Mouse (Mus musculus): Measurements from ENCODE around the gene Pax5. TPM values are rescaled to one million over a fixed set of nuclear protein-coding genes. Genes with fewer than 3 reads are reported as not detected.

The Pax5 gene
- polyA plus RNA-seq, 1 experiment from 2014 or later = 9.0 TPM

GRCm38 (mm10) chr4:44614066-44614667, 96.1 kb downstream of the Pax5 start:
- no peak overlapping the region for H3K9ac ChIP-seq (replicated peaks)
- H3K4me3 ChIP-seq = no peak overlapping the region
- no peak overlapping the region for H3K27ac ChIP-seq (replicated peaks)
- 84% methylated on average over 8 of the region's 8 CpGs for WGBS
- no peaks in the 10 kb centered on the region for H3K36me3 ChIP-seq
- H3K9me3 ChIP-seq = no peaks in the 10 kb centered on the region
- H3K4me1 ChIP-seq = no peaks in the 10 kb centered on the region
- H3K27me3 ChIP-seq = no peaks in the 10 kb centered on the region
- no peak overlapping the region for H3K4me2 ChIP-seq (replicated peaks)
- ATAC-seq (ENCODE audit: low FRiP score, low read depth) = no peak

GRCm38 (mm10) chr4:44612392-44612791, 97.9 kb downstream of the Pax5 start:
- Histone ChIP-seq H3K27ac (replicated peaks) (no peak overlapping the region), H3K4me1 (no peaks in the 10 kb centered on the region), H3K36me3 (no peaks in the 10 kb centered on the region), H3K27me3 (no peaks in the 10 kb centered on the region), H3K9ac (replicated peaks) (no peak overlapping the region), H3K4me2 (replicated peaks) (no peak overlapping the region), H3K4me3 (no peak overlapping the region), H3K9me3 (no peaks in the 10 kb centered on the region)
- WGBS = 84% methylated on average over 3 of the region's 3 CpGs
- ATAC-seq (ENCODE audit: low FRiP score, low read depth) = no peak

- ATAC-seq (ENCODE audit: low FRiP score, low read depth) = no peak
- 95% methylated on average over 2 of the region's 2 CpGs for WGBS
Observed at GRCm38 (mm10) chr4:44605453-44605852, 104.8 kb downstream of the Pax5 start.

GRCm38 (mm10) chr4:44602257-44602801, 108.0 kb downstream of the Pax5 start:
- Histone ChIP-seq H3K27me3 (no peaks in the 10 kb centered on the region), H3K9me3 (no peaks in the 10 kb centered on the region), H3K4me3 (no peak overlapping the region), H3K4me1 (peaks cover 17% of the 10 kb centered on the region), H3K4me2 (replicated peaks) (no peak overlapping the region), H3K27ac (replicated peaks) (no peak overlapping the region), H3K36me3 (no peaks in the 10 kb centered on the region), H3K9ac (replicated peaks) (no peak overlapping the region)
- 14% methylated on average over 4 of the region's 5 CpGs for WGBS
- ATAC-seq (ENCODE audit: low FRiP score, low read depth) = no peak

More at GRCm38 (mm10) chr4:44605453-44605852, 104.8 kb downstream of the Pax5 start:
- H3K4me2 ChIP-seq (replicated peaks) = no peak overlapping the region
- no peaks in the 10 kb centered on the region for H3K36me3 ChIP-seq
- H3K27me3 ChIP-seq = no peaks in the 10 kb centered on the region
- no peak overlapping the region for H3K9ac ChIP-seq (replicated peaks)
- no peaks in the 10 kb centered on the region for H3K9me3 ChIP-seq
- H3K4me3 ChIP-seq = no peak overlapping the region
- H3K27ac ChIP-seq (replicated peaks) = no peak overlapping the region
- peaks cover 16% of the 10 kb centered on the region for H3K4me1 ChIP-seq

- no peaks in the 10 kb centered on the region for H3K36me3 ChIP-seq
- H3K9me3 ChIP-seq = no peaks in the 10 kb centered on the region
- no peak for ATAC-seq (ENCODE audit: low FRiP score, low read depth)
- H3K9ac ChIP-seq (replicated peaks) = no peak overlapping the region
- H3K27me3 ChIP-seq = no peaks in the 10 kb centered on the region
- H3K4me3 ChIP-seq = no peak overlapping the region
- H3K4me1 ChIP-seq = peaks cover 17% of the 10 kb centered on the region
- no peak overlapping the region for H3K4me2 ChIP-seq (replicated peaks)
- no peak overlapping the region for H3K27ac ChIP-seq (replicated peaks)
- WGBS = 74% methylated on average over 8 of the region's 8 CpGs
Observed at GRCm38 (mm10) chr4:44601370-44601769, 108.9 kb downstream of the Pax5 start.

- Histone ChIP-seq H3K27me3 (no peaks in the 10 kb centered on the region), H3K9ac (replicated peaks) (no peak overlapping the region), H3K4me3 (no peak overlapping the region), H3K27ac (replicated peaks) (0 out of 2 replicates have a peak overlapping the region, but pooled peaks have one; percentile 2), H3K4me2 (replicated peaks) (no peak overlapping the region), H3K9me3 (no peaks in the 10 kb centered on the region), H3K4me1 (peaks cover 17% of the 10 kb centered on the region), H3K36me3 (no peaks in the 10 kb centered on the region)
- WGBS = 61% methylated on average over 5 of the region's 5 CpGs
- no peak for ATAC-seq (ENCODE audit: low FRiP score, low read depth)
Observed at GRCm38 (mm10) chr4:44600875-44601274, 109.4 kb downstream of the Pax5 start.

GRCm38 (mm10) chr4:44597965-44598364, 112.3 kb downstream of the Pax5 start:
- peaks cover 17% of the 10 kb centered on the region for H3K4me1 ChIP-seq
- no peaks in the 10 kb centered on the region for H3K9me3 ChIP-seq
- no peaks in the 10 kb centered on the region for H3K27me3 ChIP-seq
- no peak for ATAC-seq (ENCODE audit: low FRiP score, low read depth)
- no peak overlapping the region for H3K27ac ChIP-seq (replicated peaks)
- H3K4me2 ChIP-seq (replicated peaks) = no peak overlapping the region
- H3K36me3 ChIP-seq = no peaks in the 10 kb centered on the region
- H3K4me3 ChIP-seq = no peak overlapping the region
- no peak overlapping the region for H3K9ac ChIP-seq (replicated peaks)
- 83% methylated on average over 9 of the region's 9 CpGs for WGBS

- Histone ChIP-seq H3K9ac (replicated peaks) (no peak overlapping the region), H3K27ac (replicated peaks) (no peak overlapping the region), H3K9me3 (no peaks in the 10 kb centered on the region), H3K4me3 (no peak overlapping the region), H3K36me3 (no peaks in the 10 kb centered on the region), H3K27me3 (0 out of 2 replicates have a peak, but pooled peaks cover 4% of the 10 kb centered on the region), H3K4me1 (no peaks in the 10 kb centered on the region), H3K4me2 (replicated peaks) (no peak overlapping the region)
- WGBS = 96% methylated on average over 2 of the region's 2 CpGs
- no peak for ATAC-seq (ENCODE audit: low FRiP score, low read depth)
Observed at GRCm38 (mm10) chr4:44593091-44593490, 117.2 kb downstream of the Pax5 start.

- no peak for ATAC-seq (ENCODE audit: low FRiP score, low read depth)
- Histone ChIP-seq H3K4me1 (no peaks in the 10 kb centered on the region), H3K4me2 (replicated peaks) (no peak overlapping the region), H3K9me3 (no peaks in the 10 kb centered on the region), H3K4me3 (no peak overlapping the region), H3K9ac (replicated peaks) (no peak overlapping the region), H3K36me3 (no peaks in the 10 kb centered on the region), H3K27me3 (peaks cover 10% of the 10 kb centered on the region; the same call in 1 of the 2 replicates), H3K27ac (replicated peaks) (no peak overlapping the region)
- 90% methylated on average over 4 of the region's 4 CpGs for WGBS
Observed at GRCm38 (mm10) chr4:44582687-44583086, 127.6 kb downstream of the Pax5 start.

- H3K36me3 ChIP-seq = no peaks in the 10 kb centered on the region
- peaks cover 29% of the 10 kb centered on the region for H3K27me3 ChIP-seq
- H3K4me3 ChIP-seq = no peak overlapping the region
- no peak for ATAC-seq (ENCODE audit: low FRiP score, low read depth)
- H3K9me3 ChIP-seq = no peaks in the 10 kb centered on the region
- WGBS = 60% methylated on average over 5 of the region's 5 CpGs
- no peak overlapping the region for H3K4me2 ChIP-seq (replicated peaks)
- no peaks in the 10 kb centered on the region for H3K4me1 ChIP-seq
- no peak overlapping the region for H3K27ac ChIP-seq (replicated peaks)
- no peak overlapping the region for H3K9ac ChIP-seq (replicated peaks)
Observed at GRCm38 (mm10) chr4:44578591-44578990, 131.7 kb downstream of the Pax5 start.

GRCm38 (mm10) chr4:44577293-44577692, 133.0 kb downstream of the Pax5 start:
- no peak overlapping the region for H3K4me3 ChIP-seq
- H3K4me2 ChIP-seq (replicated peaks) = no peak overlapping the region
- H3K9ac ChIP-seq (replicated peaks) = no peak overlapping the region
- H3K36me3 ChIP-seq = no peaks in the 10 kb centered on the region
- H3K4me1 ChIP-seq = no peaks in the 10 kb centered on the region
- no peaks in the 10 kb centered on the region for H3K9me3 ChIP-seq
- H3K27ac ChIP-seq (replicated peaks) = no peak overlapping the region
- 54% methylated on average over 5 of the region's 5 CpGs for WGBS
- ATAC-seq (ENCODE audit: low FRiP score, low read depth) = no peak
- H3K27me3 ChIP-seq = peaks cover 29% of the 10 kb centered on the region

GRCm38 (mm10) chr4:44576786-44577185, 133.5 kb downstream of the Pax5 start:
- no peak for ATAC-seq (ENCODE audit: low FRiP score, low read depth)
- Histone ChIP-seq H3K4me3 (no peak overlapping the region), H3K4me1 (no peaks in the 10 kb centered on the region), H3K27me3 (peaks cover 29% of the 10 kb centered on the region), H3K4me2 (replicated peaks) (no peak overlapping the region), H3K9me3 (no peaks in the 10 kb centered on the region), H3K36me3 (no peaks in the 10 kb centered on the region), H3K27ac (replicated peaks) (no peak overlapping the region), H3K9ac (replicated peaks) (no peak overlapping the region)
- WGBS = 27% methylated on average over 5 of the region's 5 CpGs

GRCm38 (mm10) chr4:44573017-44573416, 137.3 kb downstream of the Pax5 start:
- H3K27me3 ChIP-seq = peaks cover 27% of the 10 kb centered on the region
- H3K4me1 ChIP-seq = no peaks in the 10 kb centered on the region
- H3K4me2 ChIP-seq (replicated peaks) = no peak overlapping the region
- 89% methylated on average over 5 of the region's 5 CpGs for WGBS
- no peak overlapping the region for H3K27ac ChIP-seq (replicated peaks)
- H3K9me3 ChIP-seq = no peaks in the 10 kb centered on the region
- no peak overlapping the region for H3K4me3 ChIP-seq
- H3K9ac ChIP-seq (replicated peaks) = no peak overlapping the region
- no peaks in the 10 kb centered on the region for H3K36me3 ChIP-seq
- ATAC-seq (ENCODE audit: low FRiP score, low read depth) = no peak
